8 mouse cellular contexts compared by ENCODE assay signal in the genomic region with DNA sequence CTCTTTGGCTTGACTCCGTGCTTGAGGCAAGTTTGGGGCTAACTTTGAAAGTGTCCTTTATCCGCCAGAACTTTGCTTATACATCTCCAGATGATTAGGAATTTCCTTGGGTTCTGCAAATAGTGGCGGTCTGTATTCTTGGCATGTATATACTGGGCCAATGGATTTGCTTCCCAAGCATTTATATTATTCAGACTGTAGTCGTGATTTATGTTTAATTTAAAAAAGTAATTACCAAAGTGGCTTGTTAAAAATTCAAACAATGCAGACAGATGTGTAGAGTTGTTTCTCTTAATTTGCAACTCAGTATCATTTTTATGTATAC. TPM values are rescaled to one million over a fixed set of nuclear protein-coding genes. Genes with fewer than 3 reads are reported as not detected.
DNase-seq lines count a peak whose midpoint lies in the region; ATAC-seq and TF ChIP-seq lines count a peak whose summit lies in the region.

No protein-coding gene starts in this region.

- DNase-seq in heart, postnatal 25 days (ENCODE audit: low spot score): no peak
- DNase-seq in forebrain, embryonic 14.5 days (ENCODE audit: low spot score): no peak
- no peak for DNase-seq in cerebellum, adult 8-10 months
- no peak for DNase-seq in gastrocnemius, postnatal 14 days
- no peak for DNase-seq in thymus, adult 18-20 months

- H3K27ac ChIP-seq in heart, embryonic 11.5 days (ENCODE audit: low read depth, low read length): no peak overlapping the region
- H3K27ac ChIP-seq in forebrain, embryonic 14.5 days (ENCODE audit: low read depth, low read length): no peak overlapping the region
- H3K27ac ChIP-seq in liver, embryonic 16.5 days (ENCODE audit: low read length): peak overlapping the region; percentile 84

- no peaks in the 10 kb centered on the region for H3K36me3 ChIP-seq in heart, embryonic 11.5 days (ENCODE audit: control insufficient read depth, insufficient read depth, low read length)
- H3K36me3 ChIP-seq in E14TG2a.4 (ENCODE audit: insufficient read depth, low read length): no peaks in the 10 kb centered on the region
- no peaks in the 10 kb centered on the region for H3K36me3 ChIP-seq in forebrain, embryonic 14.5 days (ENCODE audit: control insufficient read depth, insufficient read depth, low read length)
- H3K36me3 ChIP-seq in liver, embryonic 16.5 days (ENCODE audit: control insufficient read depth, insufficient read depth): no peaks in the 10 kb centered on the region

- peaks cover 6% of the 10 kb centered on the region for H3K27me3 ChIP-seq in heart, embryonic 11.5 days (ENCODE audit: control insufficient read depth, insufficient read depth, low read length)
- H3K27me3 ChIP-seq in E14TG2a.4 (ENCODE audit: insufficient read depth, low read length): peaks cover 43% of the 10 kb centered on the region
- H3K27me3 ChIP-seq in forebrain, embryonic 14.5 days (replicated peaks; ENCODE audit: control insufficient read depth, insufficient read depth, low read length): no peaks in the 10 kb centered on the region
- no peaks in the 10 kb centered on the region for H3K27me3 ChIP-seq in liver, embryonic 16.5 days (ENCODE audit: control insufficient read depth, insufficient read depth, low read depth, low read length)

- 10% methylated on average over 4 of the region's 4 CpGs for WGBS in heart, embryonic 11.5 days (ENCODE audit: insufficient replicate concordance)
- 13% methylated on average over 4 of the region's 4 CpGs for WGBS in forebrain, embryonic 14.5 days
- WGBS in liver, embryonic 16.5 days (ENCODE audit: insufficient replicate concordance): 14% methylated on average over 4 of the region's 4 CpGs

- H3K4me1 ChIP-seq in heart, embryonic 11.5 days (ENCODE audit: control insufficient read depth, insufficient read depth, low read length): no peaks in the 10 kb centered on the region; the same call in 1 of the 2 replicates
- H3K4me1 ChIP-seq in E14TG2a.4 (replicated peaks; ENCODE audit: low read depth, low read length): 0 out of 2 replicates have a peak, but pooled peaks cover 7% of the 10 kb centered on the region
- H3K4me1 ChIP-seq in forebrain, embryonic 14.5 days (ENCODE audit: control insufficient read depth, insufficient read depth, low read length): peaks cover 3% of the 10 kb centered on the region; the same call in 1 of the 2 replicates
- H3K4me1 ChIP-seq in liver, embryonic 16.5 days (ENCODE audit: control insufficient read depth, low read depth, low read length): peaks cover 12% of the 10 kb centered on the region

- ATAC-seq in heart, embryonic 11.5 days (replicated peaks; ENCODE audit: insufficient number of reproducible peaks, low FRiP score, low TSS enrichment): no peak; the same call in 1 of the 2 replicates
- ATAC-seq in forebrain, embryonic 14.5 days: peak; percentile 63
- 0 out of 2 replicates have a peak, but pooled peaks have one; percentile 0 for ATAC-seq in liver, embryonic 16.5 days (ENCODE audit: low read depth)

- H3K4me2 ChIP-seq in heart, embryonic 11.5 days: peak overlapping the region; percentile 76
- H3K4me2 ChIP-seq in forebrain, embryonic 14.5 days (ENCODE audit: low read length): peak overlapping the region; percentile 74
- peak overlapping the region; percentile 82 for H3K4me2 ChIP-seq in liver, embryonic 16.5 days (ENCODE audit: low read depth, low read length)

- H3K4me3 ChIP-seq in heart, embryonic 11.5 days (ENCODE audit: low read depth, low read length): peak overlapping the region; percentile 60
- peak overlapping the region; percentile 57 for H3K4me3 ChIP-seq in E14TG2a.4 (replicated peaks; ENCODE audit: low read length)
- peak overlapping the region; percentile 48 for H3K4me3 ChIP-seq in forebrain, embryonic 14.5 days (ENCODE audit: low read depth, low read length)
- H3K4me3 ChIP-seq in liver, embryonic 16.5 days (ENCODE audit: low read depth, low read length): peak overlapping the region; percentile 83

- intact Hi-C loops in heart, postnatal 25 days (cut with DNase I): no loop called here
- intact Hi-C loops in gastrocnemius, postnatal 14 days (cut with DNase I; ENCODE audit: low total_unique reads): no loop called here

- H3K9ac ChIP-seq in heart, embryonic 11.5 days (ENCODE audit: low read depth, low read length): peak overlapping the region; percentile 62
- H3K9ac ChIP-seq in forebrain, embryonic 14.5 days (ENCODE audit: low read length): peak overlapping the region; percentile 63
- peak overlapping the region; percentile 73 for H3K9ac ChIP-seq in liver, embryonic 16.5 days (ENCODE audit: low read depth, low read length)

- no peaks in the 10 kb centered on the region for H3K9me3 ChIP-seq in heart, embryonic 11.5 days (replicated peaks; ENCODE audit: control insufficient read depth, low read length)
- H3K9me3 ChIP-seq in E14TG2a.4 (ENCODE audit: low read length): no peaks in the 10 kb centered on the region
- no peaks in the 10 kb centered on the region for H3K9me3 ChIP-seq in forebrain, embryonic 14.5 days (replicated peaks; ENCODE audit: control insufficient read depth, low read length)
- H3K9me3 ChIP-seq in liver, embryonic 16.5 days (replicated peaks; ENCODE audit: control insufficient read depth, low read length): no peaks in the 10 kb centered on the region

- no peak for TF ChIP-seq CTCF in E14TG2a.4 (conservative IDR thresholded peaks at IDR 0.05; ENCODE audit: low read length)

RNA-seq across cellular contexts. Expression of gene Usp18, which starts 0.3 kb away (rescaled TPM):
- 0.67 and 0.99 TPM in 2 replicates for polyA plus RNA-seq in heart, embryonic 11.5 days (2014; fragmentation: Nextera tagmentation; extraction: Ambion mirVana)
- 1 to 10 TPM; 1.1 to 1.5 TPM for total RNA-seq in heart, postnatal 25 days (2021)
- 0.76 and 1.1 TPM in 2 replicates for polyA plus RNA-seq in forebrain, embryonic 14.5 days (2014; fragmentation: Nextera tagmentation; extraction: Ambion mirVana)
- 7.8 and 8.8 TPM in 2 replicates for polyA plus RNA-seq in liver, embryonic 16.5 days (2015; fragmentation: Nextera tagmentation; extraction: Ambion mirVana)
- total RNA-seq in gastrocnemius, postnatal 14 days (2021): under 1 TPM; 0.47 to 0.78 TPM

RNA-seq across cellular contexts. Expression of gene Tuba8, which starts 35.5 kb away (rescaled TPM):
- polyA plus RNA-seq in heart, embryonic 11.5 days (2014; fragmentation: Nextera tagmentation; extraction: Ambion mirVana): 0.59 and 1.0 TPM in 2 replicates
- total RNA-seq in heart, postnatal 25 days (2021): 100 to 1,000 TPM; 162 to 166 TPM
- 0.22 and 0.33 TPM in 2 replicates for polyA plus RNA-seq in forebrain, embryonic 14.5 days (2014; fragmentation: Nextera tagmentation; extraction: Ambion mirVana)
- polyA plus RNA-seq in liver, embryonic 16.5 days (2015; fragmentation: Nextera tagmentation; extraction: Ambion mirVana): 5.3 and 6.2 TPM in 2 replicates
- total RNA-seq in gastrocnemius, postnatal 14 days (2021): 100 to 1,000 TPM; 149 to 227 TPM

RNA-seq across cellular contexts. Expression of gene Slc6a13, which starts 54.0 kb away (rescaled TPM):
- polyA plus RNA-seq in heart, embryonic 11.5 days (2014; fragmentation: Nextera tagmentation; extraction: Ambion mirVana): 8.4 and 10.6 TPM in 2 replicates
- under 1 TPM; 0.21 to 0.28 TPM for total RNA-seq in heart, postnatal 25 days (2021)
- polyA plus RNA-seq in forebrain, embryonic 14.5 days (2014; fragmentation: Nextera tagmentation; extraction: Ambion mirVana): 20.3 and 30.9 TPM in 2 replicates
- polyA plus RNA-seq in liver, embryonic 16.5 days (2015; fragmentation: Nextera tagmentation; extraction: Ambion mirVana): 40.1 and 43.3 TPM in 2 replicates
- 1 to 10 TPM; 1.4 to 2.1 TPM for total RNA-seq in gastrocnemius, postnatal 14 days (2021)
